Mouse (Mus musculus): Measurements from ENCODE around the gene Crhbp.

GRCm38 (mm10) chr13:95389866-95390865, 54.6 kb downstream of the Crhbp start:
- TF ChIP-seq POLR2A (IDR thresholded peaks at IDR 0.05; ENCODE audit: insufficient read length, low read depth) (no peak), MYOD1 (IDR thresholded peaks at IDR 0.05; ENCODE audit: control insufficient read depth in 1 of 3, insufficient read length in 2 of 3, low read depth in 2 of 3) (no peak), USF1 (IDR thresholded peaks at IDR 0.05; ENCODE audit: low read depth) (no peak), MYOG (IDR thresholded peaks at IDR 0.05; ENCODE audit: control insufficient read depth in 1 of 3, insufficient read depth in 1 of 3, insufficient read length in 2 of 3, low read depth in 2 of 3) (no peak), TCF12 (IDR thresholded peaks at IDR 0.05; ENCODE audit: insufficient read depth, poor library complexity, severe bottlenecking) (no peak), CEBPB (IDR thresholded peaks at IDR 0.05; ENCODE audit: insufficient read depth, poor library complexity, severe bottlenecking) (no peak), SRF (IDR thresholded peaks at IDR 0.05; ENCODE audit: control insufficient read depth, insufficient read length, low read depth) (no peak), E2F4 (IDR thresholded peaks at IDR 0.05; ENCODE audit: insufficient read depth) (no peak)

All from myocyte (in vitro differentiated cells).